Mouse (Mus musculus) hindbrain, embryonic 11.5 days (tissue): ENCODE data around the gene Grm5. TPM values are rescaled to one million over a fixed set of nuclear protein-coding genes. Genes with fewer than 3 reads are reported as not detected.

Experiments
- ATAC-seq: fragments of 200-750 bp; cut with Nextera tagmentation; 2 replicates; pipeline ENCODE4 v1.8.0; 2017; ENCODE audit warnings: mild to moderate bottlenecking, moderate TSS enrichment, moderate library complexity; ENCODE audit not compliant: low FRiP score
- DNase-seq: peaks from one replicate; pipeline ENCODE4 v3.0.0-alpha.2; 2015; ENCODE audit warnings: low spot score
- H3K27ac ChIP-seq: fragments of 300-500 bp; sonication (generic); 2 replicates; pipeline ENCODE4 v1.5.1; 2014; ENCODE audit warnings: mild to moderate bottlenecking, low read depth, low read length
- H3K27me3 ChIP-seq: fragments of 300-500 bp; sonication (generic); 2 replicates; pipeline ENCODE4 v1.6.1; 2014; ENCODE audit warnings: mild to moderate bottlenecking, low read length, moderate library complexity, mixed read lengths; ENCODE audit not compliant: control insufficient read depth, insufficient read depth
- H3K36me3 ChIP-seq: fragments of 300-500 bp; sonication (generic); 2 replicates; pipeline ENCODE4 v1.6.1; 2014; ENCODE audit warnings: mild to moderate bottlenecking, low read length, moderate library complexity, mixed read lengths; ENCODE audit not compliant: control insufficient read depth, insufficient read depth
- H3K4me1 ChIP-seq: fragments of 300-500 bp; sonication (generic); replicated peaks from 2 replicates; pipeline ENCODE4 v1.6.1; 2014; ENCODE audit warnings: low read length, mixed read lengths; ENCODE audit not compliant: control insufficient read depth, insufficient read depth
- H3K4me2 ChIP-seq: fragments of 300-500 bp; sonication (generic); replicated peaks from 2 replicates; pipeline ENCODE4 v1.6.1; 2014; ENCODE audit warnings: mild to moderate bottlenecking, low read depth, low read length
- H3K4me3 ChIP-seq: fragments of 300-500 bp; sonication (generic); 2 replicates; pipeline ENCODE4 v1.5.1; 2014; ENCODE audit warnings: low read depth, low read length
- H3K9ac ChIP-seq: fragments of 300-500 bp; sonication (generic); 2 replicates; pipeline ENCODE4 v1.6.1; 2014; ENCODE audit warnings: low read depth, low read length
- H3K9me3 ChIP-seq: fragments of 300-500 bp; sonication (generic); 2 replicates; pipeline ENCODE4 v1.6.1; 2016; ENCODE audit warnings: low read length; ENCODE audit not compliant: control insufficient read depth
- WGBS: fragments of 180-500 bp; shearing (Covaris S2); extraction: QIAGEN DNeasy Blood & Tissue Kit; methylation state at CpG from one replicate; pipeline ENCODE4 v1.1.7; 2014; 5-methylcytosine and 5-hydroxymethylcytosine counted together
- polyA plus RNA-seq: library from polyadenylated mRNA; unstranded; fragments of >200 nt; fragmentation: Nextera tagmentation; extraction: Ambion mirVana; gene quantifications from 2 replicates; pipeline ENCODE4 v1.2.1, GENCODE M21; 2014

Grm5 gene
- polyA plus RNA-seq, 1 experiment from 2014 or later = 0.42 TPM

DNA sequence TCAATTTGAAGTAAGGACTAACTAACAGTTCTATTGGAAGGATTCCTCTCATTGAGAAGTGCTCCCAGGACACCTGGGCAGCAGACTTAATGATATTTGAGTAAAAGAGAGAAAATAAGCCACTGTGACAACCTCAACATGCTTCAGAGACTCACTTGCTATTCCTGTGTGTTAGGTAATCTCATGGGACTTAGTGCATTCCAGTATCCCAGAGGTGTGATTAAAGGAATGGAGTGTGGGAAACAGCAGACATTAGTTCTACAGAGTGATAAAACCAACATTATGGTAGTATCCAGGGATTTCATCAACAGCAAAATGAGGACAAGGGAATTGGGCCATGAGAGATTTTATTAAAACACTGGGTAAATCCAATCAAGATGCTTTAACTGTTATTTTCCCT lies 205.0 kb downstream of the Grm5 start:
- H3K36me3 ChIP-seq = no peaks in the 10 kb centered on the region

DNA sequence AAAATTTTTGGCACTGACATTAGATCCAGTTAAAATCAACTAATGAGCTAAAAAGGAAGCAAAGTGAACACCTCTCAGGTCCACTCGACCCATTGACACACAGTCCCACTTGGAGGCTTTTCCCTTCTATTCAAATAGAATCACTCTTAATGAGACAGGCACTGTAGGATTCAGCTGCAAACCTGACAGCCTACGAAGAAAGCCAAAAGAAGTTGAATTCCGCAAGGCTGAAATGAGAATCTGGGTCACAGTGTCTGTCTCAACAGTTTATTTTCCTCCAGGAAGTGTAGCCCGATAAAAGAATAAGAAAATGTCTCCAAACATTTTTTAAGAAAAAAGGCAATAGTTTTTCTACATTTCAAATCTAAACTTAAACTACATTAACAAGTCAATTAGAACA lies 209.9 kb downstream of the Grm5 start:
- H3K4me2 ChIP-seq = no peak overlapping the region
- no peak for DNase-seq
- H3K4me1 ChIP-seq = no peaks in the 10 kb centered on the region
- H3K27ac ChIP-seq = no peak overlapping the region
- no peak overlapping the region for H3K4me3 ChIP-seq
- H3K27me3 ChIP-seq = no peaks in the 10 kb centered on the region
- no peaks in the 10 kb centered on the region for H3K36me3 ChIP-seq
- no peak overlapping the region for H3K9ac ChIP-seq
- no peaks in the 10 kb centered on the region for H3K9me3 ChIP-seq
- 79% methylated on average over 4 of the region's 4 CpGs for WGBS
- ATAC-seq = no peak

More for the DNA sequence above, 205.0 kb downstream of the Grm5 start:
- ATAC-seq (no peak), DNase-seq (no peak)
- Histone ChIP-seq H3K4me1 (no peaks in the 10 kb centered on the region), H3K27ac (no peak overlapping the region), H3K27me3 (no peaks in the 10 kb centered on the region), H3K4me3 (no peak overlapping the region), H3K9me3 (no peaks in the 10 kb centered on the region), H3K9ac (no peak overlapping the region), H3K4me2 (no peak overlapping the region)

DNA sequence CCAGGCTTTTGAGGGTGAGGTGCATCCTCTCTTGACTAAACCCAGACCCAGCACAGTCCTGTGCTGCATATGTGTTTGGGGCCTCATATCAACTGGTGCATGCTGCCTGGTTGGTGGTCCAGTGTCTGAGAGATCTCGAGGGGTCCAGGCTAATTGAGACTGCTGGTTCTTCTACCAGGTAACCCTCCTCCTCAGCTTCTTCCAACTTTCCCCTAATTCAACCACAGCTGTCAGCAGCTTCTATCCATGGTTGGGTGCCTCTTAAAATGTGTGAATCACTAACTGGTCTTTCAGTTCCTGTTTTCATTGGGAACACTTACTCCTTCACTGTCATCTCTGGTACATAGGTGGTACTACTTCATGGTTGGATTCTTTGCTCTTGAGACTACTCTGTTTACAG lies 240.9 kb downstream of the Grm5 start:
- no peaks in the 10 kb centered on the region for H3K4me1 ChIP-seq
- H3K27ac ChIP-seq = no peak overlapping the region
- no peak overlapping the region for H3K4me3 ChIP-seq
- DNase-seq (no peak), ATAC-seq (no peak; the same call in 1 of the 2 replicates)
- H3K9ac ChIP-seq = no peak overlapping the region
- no peaks in the 10 kb centered on the region for H3K36me3 ChIP-seq
- H3K27me3 ChIP-seq = no peaks in the 10 kb centered on the region
- H3K4me2 ChIP-seq = no peak overlapping the region
- WGBS = 75% methylated on average over 1 of the region's 1 CpGs
- no peaks in the 10 kb centered on the region for H3K9me3 ChIP-seq

DNA sequence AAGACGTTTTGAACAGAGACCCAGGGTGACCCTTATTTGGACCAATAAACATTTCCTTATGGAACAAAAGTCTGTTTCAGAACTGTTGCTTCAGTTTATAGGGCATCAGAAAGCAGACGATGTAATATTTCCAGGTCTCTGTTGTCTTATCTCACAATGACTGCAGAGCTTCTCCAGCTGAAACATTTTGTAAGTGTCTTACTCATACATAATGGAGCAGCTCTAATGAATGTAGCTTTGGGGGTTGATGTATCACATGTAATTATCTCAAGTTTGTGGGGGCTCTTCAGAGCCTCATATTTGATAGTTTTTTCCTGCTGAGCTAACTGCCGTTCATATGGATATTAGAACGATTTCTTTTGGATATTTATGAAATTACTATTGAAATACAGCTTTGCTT lies 250.7 kb downstream of the Grm5 start:
- H3K36me3 ChIP-seq = no peaks in the 10 kb centered on the region
- H3K4me3 ChIP-seq = no peak overlapping the region
- 78% methylated on average over 4 of the region's 4 CpGs for WGBS
- H3K27ac ChIP-seq = no peak overlapping the region
- no peak for ATAC-seq
- DNase-seq = no peak
- H3K4me1 ChIP-seq = no peaks in the 10 kb centered on the region
- H3K4me2 ChIP-seq = no peak overlapping the region
- no peaks in the 10 kb centered on the region for H3K27me3 ChIP-seq
- no peak overlapping the region for H3K9ac ChIP-seq
- no peaks in the 10 kb centered on the region for H3K9me3 ChIP-seq

DNA sequence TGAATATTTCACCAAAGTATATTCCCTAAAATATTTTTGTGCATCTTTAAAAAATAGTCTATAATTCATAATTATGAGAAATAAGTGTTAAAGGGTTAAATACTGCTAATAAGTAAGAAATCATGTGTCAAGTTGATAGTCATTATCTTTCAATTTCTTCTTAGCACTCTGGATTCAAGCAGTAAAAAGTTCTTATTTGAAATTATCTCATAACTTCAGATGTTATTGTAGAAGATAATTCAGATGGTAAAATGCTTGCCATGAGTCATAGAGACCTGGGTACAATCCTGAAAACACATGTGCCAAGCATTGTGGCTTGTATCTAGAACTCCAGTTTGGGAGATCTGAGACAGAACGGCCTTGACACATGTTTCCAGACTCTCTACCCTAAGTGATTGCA lies 254.6 kb downstream of the Grm5 start:
- 86% methylated on average over 1 of the region's 1 CpGs for WGBS
- Histone ChIP-seq H3K27me3 (no peaks in the 10 kb centered on the region), H3K27ac (no peak overlapping the region), H3K9ac (no peak overlapping the region), H3K36me3 (no peaks in the 10 kb centered on the region), H3K4me3 (no peak overlapping the region), H3K4me1 (no peaks in the 10 kb centered on the region), H3K9me3 (no peaks in the 10 kb centered on the region), H3K4me2 (no peak overlapping the region)
- no peak for DNase-seq
- ATAC-seq = no peak

DNA sequence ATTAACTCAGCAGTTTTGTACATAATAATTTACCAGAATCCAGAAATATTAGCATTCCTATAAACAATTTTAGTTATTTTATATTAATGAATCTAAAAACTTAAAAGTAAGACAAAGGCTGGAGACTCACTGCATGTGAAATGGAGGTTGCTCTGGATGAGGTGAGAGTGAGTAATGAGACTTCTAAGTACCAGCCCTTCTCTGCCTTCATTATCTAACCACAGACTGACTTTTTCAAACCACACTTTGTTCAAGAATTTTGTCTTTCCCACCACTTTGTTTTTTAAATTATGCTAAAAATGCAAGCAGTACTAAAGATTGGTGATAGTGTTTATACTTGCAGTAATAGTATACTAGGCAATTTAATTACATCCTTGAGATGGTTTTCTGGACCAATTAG lies 259.5 kb downstream of the Grm5 start:
- Histone ChIP-seq H3K9me3 (no peaks in the 10 kb centered on the region), H3K27ac (no peak overlapping the region), H3K27me3 (no peaks in the 10 kb centered on the region), H3K9ac (no peak overlapping the region), H3K4me2 (no peak overlapping the region), H3K36me3 (no peaks in the 10 kb centered on the region), H3K4me1 (no peaks in the 10 kb centered on the region), H3K4me3 (no peak overlapping the region)
- ATAC-seq (no peak), DNase-seq (no peak)

DNA sequence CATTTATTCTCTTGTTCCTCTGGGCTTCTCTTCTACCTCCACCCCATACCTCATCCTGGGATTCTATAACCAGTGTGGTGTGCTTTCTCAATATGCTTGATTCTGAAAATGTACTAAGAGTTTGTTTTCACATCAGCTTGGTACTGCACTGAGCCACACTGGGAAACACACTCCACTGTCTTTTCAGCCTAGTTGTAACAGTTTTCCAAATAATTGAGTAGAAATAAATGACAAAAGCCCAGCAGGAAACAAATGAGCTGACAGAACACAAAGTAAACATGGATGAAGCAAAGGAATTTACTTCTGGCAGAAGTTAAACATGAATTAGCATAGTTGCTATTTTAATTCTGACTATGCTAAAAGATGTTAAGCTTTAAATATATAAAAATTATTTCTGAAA lies 262.1 kb downstream of the Grm5 start:
- Histone ChIP-seq H3K4me3 (no peak overlapping the region), H3K4me2 (no peak overlapping the region), H3K4me1 (no peaks in the 10 kb centered on the region), H3K27ac (no peak overlapping the region), H3K36me3 (no peaks in the 10 kb centered on the region), H3K9me3 (no peaks in the 10 kb centered on the region), H3K9ac (no peak overlapping the region), H3K27me3 (no peaks in the 10 kb centered on the region)
- no peak for ATAC-seq
- DNase-seq = no peak

DNA sequence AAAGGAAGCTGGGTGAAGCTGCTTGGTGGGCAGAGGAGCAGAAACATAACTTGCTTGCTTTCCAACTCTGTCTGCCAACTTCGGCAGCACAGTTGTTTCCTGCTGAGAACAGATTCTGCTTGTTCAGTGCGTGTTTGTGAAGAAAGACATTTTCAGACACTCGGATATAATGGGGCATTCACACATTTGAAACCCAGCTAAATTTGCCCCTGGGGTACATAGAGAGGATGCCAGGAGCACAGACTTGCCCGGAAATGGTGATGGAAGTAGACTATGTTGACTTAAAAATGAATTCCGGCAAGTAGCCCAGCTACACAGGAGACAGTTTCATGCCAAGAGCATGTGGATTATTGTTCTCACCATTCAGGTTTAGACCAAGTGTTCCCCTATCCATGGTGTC lies 342.0 kb downstream of the Grm5 start:
- H3K27me3 ChIP-seq = no peaks in the 10 kb centered on the region
- no peaks in the 10 kb centered on the region for H3K9me3 ChIP-seq
- no peak overlapping the region for H3K4me3 ChIP-seq
- 61% methylated on average over 5 of the region's 5 CpGs for WGBS
- DNase-seq (no peak), ATAC-seq (no peak)
- no peak overlapping the region for H3K4me2 ChIP-seq
- no peak overlapping the region for H3K9ac ChIP-seq
- H3K36me3 ChIP-seq = no peaks in the 10 kb centered on the region
- no peaks in the 10 kb centered on the region for H3K4me1 ChIP-seq
- no peak overlapping the region for H3K27ac ChIP-seq

DNA sequence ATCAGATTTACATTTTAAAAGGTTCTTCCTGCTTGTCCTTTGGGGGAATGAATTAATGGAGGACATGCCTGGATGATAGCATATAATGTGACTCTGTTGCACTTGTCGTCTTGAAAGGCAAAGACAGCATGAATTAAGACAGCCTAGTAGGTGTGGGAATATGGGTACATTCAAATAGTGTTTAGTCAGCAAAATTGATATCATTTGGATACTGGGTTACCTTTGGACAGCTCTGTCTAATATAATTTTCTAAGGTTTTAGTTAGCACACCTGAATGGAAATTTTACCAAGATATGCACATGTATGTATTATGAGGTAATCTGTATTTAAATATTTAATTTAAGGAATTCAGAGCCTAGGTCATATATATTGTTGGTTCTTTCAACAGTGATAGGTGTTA lies 353.4 kb downstream of the Grm5 start:
- Histone ChIP-seq H3K36me3 (no peaks in the 10 kb centered on the region), H3K9ac (no peak overlapping the region), H3K4me1 (no peaks in the 10 kb centered on the region), H3K9me3 (no peaks in the 10 kb centered on the region), H3K27me3 (no peaks in the 10 kb centered on the region), H3K4me3 (no peak overlapping the region), H3K4me2 (no peak overlapping the region), H3K27ac (no peak overlapping the region)
- 43% methylated on average over 1 of the region's 1 CpGs for WGBS
- no peak for DNase-seq
- ATAC-seq = 0 out of 2 replicates have a peak, but pooled peaks have one; percentile 18
